Mouse (Mus musculus): ENCODE measurements at regions not wholly inside any gene's neighbourhood (a gene's known extent, or its start where the extent isn't known, plus 50 kb on each side); places are given as distances from the start of the nearest gene placed in this dataset.

DNA sequence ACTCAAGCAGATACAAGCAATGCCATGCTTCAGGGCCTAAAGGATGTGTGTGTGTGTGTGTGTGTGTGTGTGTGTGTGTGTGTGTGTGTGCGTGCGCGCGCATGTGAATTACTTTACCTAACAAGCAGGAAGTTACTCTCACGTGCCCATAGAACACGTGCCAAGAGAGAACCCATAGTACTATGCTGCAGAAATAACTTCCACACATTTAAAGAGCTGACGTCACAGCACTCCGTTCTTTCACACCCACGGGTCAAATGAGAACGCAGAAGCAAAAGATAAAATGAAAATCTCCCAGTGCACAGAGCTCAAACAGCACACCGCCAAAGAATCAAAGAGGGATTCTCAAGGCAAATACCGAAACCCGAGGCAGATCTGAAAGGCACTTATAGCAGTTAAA is 195.9 kb downstream of the Unc5cl start:
- Histone ChIP-seq H3K36me3 (ENCODE audit: control insufficient read depth, insufficient read depth, low read length) (no peaks in the 10 kb centered on the region), H3K27me3 (ENCODE audit: control insufficient read depth, insufficient read depth, low read length) (no peaks in the 10 kb centered on the region), H3K27ac (replicated peaks in 1 of 2; ENCODE audit: control insufficient read depth in 1 of 2, insufficient read depth in 1 of 2, low read depth in 2 of 2, low read length in 2 of 2) (no peak overlapping the region), H3K4me1 (ENCODE audit: control insufficient read depth in 2 of 2, insufficient read depth in 2 of 2, low read length in 2 of 2) (no peaks in the 10 kb centered on the region; a peak in 1 of 4 replicates), H3K9ac (ENCODE audit: low read length) (no peak overlapping the region), H3K9me3 (ENCODE audit: control insufficient read depth, low read length) (0 out of 2 replicates have a peak, but pooled peaks cover 7% of the 10 kb centered on the region), H3K4me2 (ENCODE audit: low read length) (no peak overlapping the region), H3K4me3 (ENCODE audit: control insufficient read depth in 1 of 2, insufficient read depth in 1 of 2, low read depth in 1 of 2, low read length in 2 of 2) (no peak overlapping the region)
- WGBS, result 76% methylated on average over 13 of the region's 13 CpGs
- no peak for ATAC-seq (ENCODE audit: insufficient number of reproducible peaks, insufficient read depth, low FRiP score, low read depth)

DNA sequence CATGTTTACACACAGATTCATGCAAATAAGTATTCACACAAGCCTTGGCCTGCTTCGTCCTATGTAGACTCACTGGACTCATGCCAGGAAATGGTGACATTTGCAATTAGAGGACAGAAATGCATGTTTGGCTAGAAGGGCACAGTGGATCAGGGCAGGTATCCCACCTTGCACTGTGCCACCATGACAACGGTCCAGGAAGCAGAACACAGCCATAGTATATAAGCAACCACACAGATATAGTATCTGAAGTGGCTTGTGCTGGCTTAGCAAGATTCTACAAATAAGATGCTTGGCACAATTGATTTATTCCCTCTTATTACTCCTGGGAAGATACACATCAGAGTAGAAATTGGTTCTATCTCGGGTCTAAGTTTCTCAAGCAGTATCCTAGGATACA is 218.0 kb downstream of the Unc5cl start:
- no peak overlapping the region for H3K4me2 ChIP-seq (ENCODE audit: low read length)
- H3K4me3 ChIP-seq (ENCODE audit: control insufficient read depth in 1 of 2, insufficient read depth in 1 of 2, low read depth in 1 of 2, low read length in 2 of 2), result no peak overlapping the region
- H3K27me3 ChIP-seq (ENCODE audit: control insufficient read depth, insufficient read depth, low read length), result no peaks in the 10 kb centered on the region
- H3K27ac ChIP-seq (replicated peaks in 1 of 2; ENCODE audit: control insufficient read depth in 1 of 2, insufficient read depth in 1 of 2, low read depth in 2 of 2, low read length in 2 of 2), result no peak overlapping the region
- no peaks in the 10 kb centered on the region for H3K4me1 ChIP-seq (ENCODE audit: control insufficient read depth in 2 of 2, insufficient read depth in 2 of 2, low read length in 2 of 2)
- H3K9ac ChIP-seq (ENCODE audit: low read length), result no peak overlapping the region
- no peak for ATAC-seq (ENCODE audit: insufficient number of reproducible peaks, insufficient read depth, low FRiP score, low read depth)
- no peaks in the 10 kb centered on the region for H3K36me3 ChIP-seq (ENCODE audit: control insufficient read depth, insufficient read depth, low read length)
- 74% methylated on average over 3 of the region's 3 CpGs for WGBS
- H3K9me3 ChIP-seq (ENCODE audit: control insufficient read depth, low read length), result no peaks in the 10 kb centered on the region

DNA sequence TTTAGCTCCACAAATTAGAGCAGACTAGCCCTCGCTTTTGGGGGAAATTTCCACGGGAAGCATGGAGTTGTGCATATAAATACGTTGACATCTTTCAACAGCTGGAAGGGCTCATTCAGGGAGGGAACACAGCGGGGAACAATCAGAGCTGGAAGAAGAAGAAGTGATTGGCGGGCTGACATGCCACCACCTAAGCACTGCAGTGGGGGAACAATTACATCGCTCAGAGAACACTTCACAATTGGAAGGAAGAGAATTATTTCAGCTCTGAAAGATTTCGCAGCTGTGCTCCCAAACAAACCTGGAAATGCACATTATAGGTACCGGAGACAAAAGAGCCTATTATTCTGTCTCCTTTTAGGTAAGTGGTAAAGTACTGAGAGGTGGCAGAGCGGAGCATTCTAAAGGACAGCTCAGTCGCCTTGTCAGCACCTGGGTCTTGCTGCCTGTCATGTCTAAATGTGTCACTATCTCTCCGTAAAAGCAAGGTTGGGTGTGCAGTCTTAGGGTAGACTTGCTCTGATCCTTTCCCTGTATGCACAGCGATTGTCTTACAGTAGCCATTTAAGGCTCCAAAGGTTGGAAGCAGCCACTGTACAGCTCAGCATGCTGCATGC is 223.6 kb downstream of the Unc5cl start:
- no peak for ATAC-seq (ENCODE audit: insufficient number of reproducible peaks, insufficient read depth, low FRiP score, low read depth)
- H3K27me3 ChIP-seq (ENCODE audit: control insufficient read depth, insufficient read depth, low read length), result no peaks in the 10 kb centered on the region
- H3K4me2 ChIP-seq (ENCODE audit: low read length), result no peak overlapping the region

DNA sequence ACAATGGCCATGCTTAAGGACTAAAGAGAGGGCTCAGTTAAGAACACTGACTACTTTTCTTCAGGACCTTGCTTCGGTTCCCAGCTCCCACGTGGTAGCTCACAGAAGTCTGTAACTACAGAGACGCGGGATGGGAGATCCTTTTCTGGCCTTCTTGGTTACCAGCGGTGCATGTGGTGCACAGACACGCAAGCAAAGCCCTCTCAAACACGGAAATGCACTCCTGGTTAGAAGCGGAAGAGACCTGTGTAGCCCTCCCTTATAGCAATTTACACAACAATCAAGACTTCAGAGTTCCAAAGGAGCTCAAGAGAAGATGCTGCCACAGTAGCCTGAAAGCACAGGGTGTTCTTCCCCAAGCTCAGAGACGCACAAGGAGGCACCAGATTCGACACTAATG is 225.6 kb downstream of the Unc5cl start:
- no peak overlapping the region for H3K4me3 ChIP-seq (ENCODE audit: control insufficient read depth in 1 of 2, insufficient read depth in 1 of 2, low read depth in 1 of 2, low read length in 2 of 2)
- no peaks in the 10 kb centered on the region for H3K9me3 ChIP-seq (ENCODE audit: control insufficient read depth, low read length)
- 79% methylated on average over 10 of the region's 10 CpGs for WGBS
- no peak for ATAC-seq (ENCODE audit: insufficient number of reproducible peaks, insufficient read depth, low FRiP score, low read depth)
- H3K27me3 ChIP-seq (ENCODE audit: control insufficient read depth, insufficient read depth, low read length), result no peaks in the 10 kb centered on the region
- no peak overlapping the region for H3K9ac ChIP-seq (ENCODE audit: low read length)
- no peaks in the 10 kb centered on the region for H3K4me1 ChIP-seq (ENCODE audit: control insufficient read depth in 2 of 2, insufficient read depth in 2 of 2, low read length in 2 of 2)
- no peak overlapping the region for H3K27ac ChIP-seq (replicated peaks in 1 of 2; ENCODE audit: control insufficient read depth in 1 of 2, insufficient read depth in 1 of 2, low read depth in 2 of 2, low read length in 2 of 2)
- no peaks in the 10 kb centered on the region for H3K36me3 ChIP-seq (ENCODE audit: control insufficient read depth, insufficient read depth, low read length)
- no peak overlapping the region for H3K4me2 ChIP-seq (ENCODE audit: low read length)

More for the DNA sequence above, 223.6 kb downstream of the Unc5cl start:
- Histone ChIP-seq H3K36me3 (ENCODE audit: control insufficient read depth, insufficient read depth, low read length) (no peaks in the 10 kb centered on the region), H3K4me1 (ENCODE audit: control insufficient read depth in 2 of 2, insufficient read depth in 2 of 2, low read length in 2 of 2) (no peaks in the 10 kb centered on the region), H3K4me3 (ENCODE audit: control insufficient read depth in 1 of 2, insufficient read depth in 1 of 2, low read depth in 1 of 2, low read length in 2 of 2) (no peak overlapping the region), H3K9ac (ENCODE audit: low read length) (no peak overlapping the region), H3K27ac (replicated peaks in 1 of 2; ENCODE audit: control insufficient read depth in 1 of 2, insufficient read depth in 1 of 2, low read depth in 2 of 2, low read length in 2 of 2) (no peak overlapping the region), H3K9me3 (ENCODE audit: control insufficient read depth, low read length) (no peaks in the 10 kb centered on the region)
- 44% methylated on average over 12 of the region's 12 CpGs for WGBS

DNA sequence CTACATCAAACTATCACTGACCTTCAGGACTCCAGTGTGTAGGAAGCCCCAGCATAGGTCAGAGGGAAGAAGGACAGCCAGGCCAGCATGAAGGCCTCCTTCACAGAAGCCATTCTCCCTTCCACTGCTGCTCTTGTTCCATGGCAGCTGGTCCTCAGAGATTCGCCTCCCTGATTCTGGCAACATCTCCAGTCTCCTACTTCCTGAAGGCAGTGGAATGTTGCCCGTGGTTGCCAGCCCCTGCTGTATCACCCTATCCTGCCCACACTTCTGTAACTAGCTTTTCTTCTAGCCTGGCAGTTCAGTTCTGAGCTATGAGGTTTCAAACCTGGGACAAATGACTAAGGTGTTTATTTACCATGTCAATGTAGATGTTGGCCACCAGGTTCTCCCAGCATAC is 234.2 kb downstream of the Unc5cl start:
- no peak overlapping the region for H3K4me3 ChIP-seq (ENCODE audit: control insufficient read depth in 1 of 2, insufficient read depth in 1 of 2, low read depth in 1 of 2, low read length in 2 of 2)
- H3K4me1 ChIP-seq (ENCODE audit: control insufficient read depth in 2 of 2, insufficient read depth in 2 of 2, low read length in 2 of 2), result no peaks in the 10 kb centered on the region
- H3K27ac ChIP-seq (replicated peaks in 1 of 2; ENCODE audit: control insufficient read depth in 1 of 2, insufficient read depth in 1 of 2, low read depth in 2 of 2, low read length in 2 of 2), result no peak overlapping the region
- H3K36me3 ChIP-seq (ENCODE audit: control insufficient read depth, insufficient read depth, low read length), result no peaks in the 10 kb centered on the region
- H3K4me2 ChIP-seq (ENCODE audit: low read length), result no peak overlapping the region
- no peak overlapping the region for H3K9ac ChIP-seq (ENCODE audit: low read length)
- no peaks in the 10 kb centered on the region; the same call in 1 of the 2 replicates for H3K27me3 ChIP-seq (ENCODE audit: control insufficient read depth, insufficient read depth, low read length)
- no peaks in the 10 kb centered on the region for H3K9me3 ChIP-seq (ENCODE audit: control insufficient read depth, low read length)
- 58% methylated on average over 2 of the region's 2 CpGs for WGBS
- no peak for ATAC-seq (ENCODE audit: insufficient number of reproducible peaks, insufficient read depth, low FRiP score, low read depth)

GRCm38 (mm10) chr17:48698456-48698855 is 233.7 kb upstream of the Lrfn2 start:
- Histone ChIP-seq H3K27me3 (ENCODE audit: control insufficient read depth, insufficient read depth, low read length) (peaks cover 7% of the 10 kb centered on the region; the same call in 1 of the 2 replicates), H3K4me3 (ENCODE audit: control insufficient read depth in 1 of 2, insufficient read depth in 1 of 2, low read depth in 1 of 2, low read length in 2 of 2) (no peak overlapping the region), H3K4me1 (ENCODE audit: control insufficient read depth in 2 of 2, insufficient read depth in 2 of 2, low read length in 2 of 2) (no peaks in the 10 kb centered on the region), H3K4me2 (ENCODE audit: low read length) (no peak overlapping the region), H3K36me3 (ENCODE audit: control insufficient read depth, insufficient read depth, low read length) (no peaks in the 10 kb centered on the region), H3K27ac (replicated peaks in 1 of 2; ENCODE audit: control insufficient read depth in 1 of 2, insufficient read depth in 1 of 2, low read depth in 2 of 2, low read length in 2 of 2) (no peak overlapping the region), H3K9me3 (ENCODE audit: control insufficient read depth, low read length) (peaks cover 5% of the 10 kb centered on the region; the same call in 1 of the 2 replicates), H3K9ac (ENCODE audit: low read length) (no peak overlapping the region)
- WGBS, result 49% methylated on average over 5 of the region's 5 CpGs
- no peak for ATAC-seq (ENCODE audit: insufficient number of reproducible peaks, insufficient read depth, low FRiP score, low read depth)

- Histone ChIP-seq H3K27me3 (ENCODE audit: control insufficient read depth, insufficient read depth, low read length) (peaks cover 7% of the 10 kb centered on the region; the same call in 1 of the 2 replicates), H3K9ac (ENCODE audit: low read length) (no peak overlapping the region), H3K4me2 (ENCODE audit: low read length) (no peak overlapping the region), H3K4me3 (ENCODE audit: control insufficient read depth in 1 of 2, insufficient read depth in 1 of 2, low read depth in 1 of 2, low read length in 2 of 2) (no peak overlapping the region), H3K4me1 (ENCODE audit: control insufficient read depth in 2 of 2, insufficient read depth in 2 of 2, low read length in 2 of 2) (no peaks in the 10 kb centered on the region), H3K9me3 (ENCODE audit: control insufficient read depth, low read length) (peaks cover 5% of the 10 kb centered on the region; the same call in 1 of the 2 replicates), H3K27ac (replicated peaks in 1 of 2; ENCODE audit: control insufficient read depth in 1 of 2, insufficient read depth in 1 of 2, low read depth in 2 of 2, low read length in 2 of 2) (no peak overlapping the region), H3K36me3 (ENCODE audit: control insufficient read depth, insufficient read depth, low read length) (no peaks in the 10 kb centered on the region)
- 23% methylated on average over 10 of the region's 10 CpGs for WGBS
- ATAC-seq (ENCODE audit: insufficient number of reproducible peaks, insufficient read depth, low FRiP score, low read depth), result no peak
Measured at GRCm38 (mm10) chr17:48700591-48700990, 231.6 kb upstream of the Lrfn2 start.

DNA sequence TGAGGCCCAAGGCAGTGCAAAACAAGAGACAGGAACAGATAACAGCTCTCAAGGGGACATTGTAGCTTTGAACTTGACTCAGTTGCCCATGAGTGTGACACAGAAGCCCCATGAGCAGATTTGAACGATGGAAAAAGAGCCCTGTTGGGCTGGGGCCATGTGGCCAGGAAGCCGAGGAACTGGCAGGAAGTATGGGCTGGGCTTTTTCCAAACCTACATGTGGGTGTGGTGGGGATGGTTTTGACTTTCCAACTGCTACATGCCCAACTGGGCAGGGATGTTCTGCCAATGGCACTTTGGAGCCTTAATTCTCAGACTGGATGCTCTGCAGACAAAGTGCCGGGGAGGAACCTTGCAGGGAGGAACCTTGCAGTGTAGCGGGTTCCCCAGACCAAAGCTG is 211.7 kb upstream of the Lrfn2 start:
- Histone ChIP-seq H3K4me3 (ENCODE audit: control insufficient read depth in 1 of 2, insufficient read depth in 1 of 2, low read depth in 1 of 2, low read length in 2 of 2) (no peak overlapping the region), H3K4me2 (ENCODE audit: low read length) (no peak overlapping the region), H3K9me3 (ENCODE audit: control insufficient read depth, low read length) (no peaks in the 10 kb centered on the region), H3K9ac (ENCODE audit: low read length) (no peak overlapping the region), H3K4me1 (ENCODE audit: control insufficient read depth in 2 of 2, insufficient read depth in 2 of 2, low read length in 2 of 2) (no peaks in the 10 kb centered on the region), H3K36me3 (ENCODE audit: control insufficient read depth, insufficient read depth, low read length) (no peaks in the 10 kb centered on the region), H3K27me3 (ENCODE audit: control insufficient read depth, insufficient read depth, low read length) (0 out of 2 replicates have a peak, but pooled peaks cover 4% of the 10 kb centered on the region), H3K27ac (replicated peaks in 1 of 2; ENCODE audit: control insufficient read depth in 1 of 2, insufficient read depth in 1 of 2, low read depth in 2 of 2, low read length in 2 of 2) (no peak overlapping the region)
- no peak for ATAC-seq (ENCODE audit: insufficient number of reproducible peaks, insufficient read depth, low FRiP score, low read depth)
- WGBS, result 74% methylated on average over 4 of the region's 4 CpGs
